Mouse (Mus musculus): ENCODE data around the gene Fmc1. TPM values are rescaled to one million over a fixed set of nuclear protein-coding genes. Genes with fewer than 3 reads are reported as not detected.

The Fmc1 gene
- polyA plus RNA-seq (2011; ENCODE audit: insufficient read length, low read depth, missing spikeins): 10.8 and 15.6 TPM in 2 replicates

DNA sequence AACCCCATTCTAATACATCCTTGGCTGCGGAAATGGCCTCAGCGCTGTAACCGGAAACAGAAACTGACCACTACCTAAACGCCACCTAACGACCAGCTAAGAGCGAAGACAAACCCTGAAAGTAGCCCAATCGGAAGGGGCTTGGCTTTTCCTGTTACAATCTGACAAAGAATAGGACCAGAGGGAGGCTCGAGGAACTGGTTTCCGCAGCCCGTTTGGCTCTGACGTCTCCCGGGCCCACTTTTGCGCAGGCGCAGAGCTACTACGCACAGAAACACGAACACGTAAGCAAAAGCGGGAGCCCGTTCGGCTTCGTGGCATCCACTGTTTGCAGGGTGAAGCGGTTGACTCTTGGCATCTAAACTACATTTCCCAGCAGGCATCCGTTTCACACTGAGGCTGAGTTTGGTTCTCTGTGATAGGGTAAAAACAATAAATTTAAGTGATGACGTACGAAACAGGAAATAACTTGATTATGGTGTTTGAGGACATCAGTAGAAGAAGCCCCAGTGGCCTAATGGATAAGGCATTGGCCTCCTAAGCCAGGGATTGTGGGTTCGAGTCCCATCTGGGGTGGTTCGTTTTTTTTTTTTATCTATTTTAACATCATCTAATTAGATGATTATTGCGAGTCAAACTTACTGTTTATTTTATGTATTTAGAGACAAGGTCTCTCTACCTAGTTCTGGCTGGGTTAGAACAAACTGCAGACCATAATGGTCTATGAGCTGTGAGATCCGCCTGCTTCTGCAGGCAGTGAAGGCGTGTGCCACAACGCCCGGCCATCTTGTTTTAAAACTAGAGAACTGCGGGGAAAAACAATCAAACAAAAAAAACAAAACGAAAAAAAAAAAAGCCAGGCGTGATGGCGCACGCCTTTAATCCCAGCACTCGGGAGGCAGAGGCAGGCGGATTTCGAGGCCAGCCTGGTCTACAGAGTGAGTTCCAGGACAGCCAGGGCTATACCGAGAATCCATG is at the start of gene Fmc1:
TSS of gene Fmc1 (plus strand) at position 75 of the 978 bp plus-strand sequence.
- no peak for TF ChIP-seq CTCF (IDR thresholded peaks at IDR 0.05; ENCODE audit: borderline replicate concordance, insufficient read depth, low read length)
- TF ChIP-seq POLR2A (IDR thresholded peaks at IDR 0.05; ENCODE audit: low read depth, low read length): peak; percentile 71; the same call in 1 of the 2 replicates
- Histone ChIP-seq H3K4me3 (ENCODE audit: insufficient read depth, low read length) (peak within 1 kb of the TSS; percentile 73), H3K27ac (ENCODE audit: insufficient read depth, low read length) (peak within 1 kb of the TSS; percentile 70), H3K4me1 (ENCODE audit: control insufficient read depth, insufficient read depth, low read length) (peaks cover 8% of the 10 kb centered on the region)

DNA sequence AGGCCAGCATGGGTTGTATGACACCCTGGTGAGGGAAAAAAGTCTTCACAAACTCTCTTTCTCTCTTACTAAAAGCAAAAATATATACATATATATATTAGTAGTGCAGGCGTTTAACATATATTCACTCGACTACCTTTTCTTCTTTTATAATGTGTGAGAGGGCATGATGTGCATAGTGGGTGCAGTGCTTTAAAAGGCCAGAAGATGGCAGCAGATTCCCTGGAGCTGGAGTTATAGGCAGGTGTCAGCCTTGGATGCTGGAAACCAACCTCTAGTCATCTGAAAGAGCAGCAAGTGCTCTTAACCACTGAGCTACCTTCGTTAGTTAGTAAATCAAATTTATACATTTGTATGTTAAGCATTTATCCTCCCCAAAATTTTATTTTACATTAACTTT is 40.8 kb upstream of the Fmc1 start:
- TF ChIP-seq POLR2A (IDR thresholded peaks at IDR 0.05; ENCODE audit: low read depth, low read length) (no peak), CTCF (IDR thresholded peaks at IDR 0.05; ENCODE audit: borderline replicate concordance, insufficient read depth, low read length) (peak; percentile 51; the same call in 1 of the 2 replicates)
- no peak overlapping the region for H3K4me3 ChIP-seq (ENCODE audit: insufficient read depth, low read length)
- no peak overlapping the region for H3K27ac ChIP-seq (ENCODE audit: insufficient read depth, low read length)
- no peaks in the 10 kb centered on the region for H3K4me1 ChIP-seq (ENCODE audit: control insufficient read depth, insufficient read depth, low read length)

DNA sequence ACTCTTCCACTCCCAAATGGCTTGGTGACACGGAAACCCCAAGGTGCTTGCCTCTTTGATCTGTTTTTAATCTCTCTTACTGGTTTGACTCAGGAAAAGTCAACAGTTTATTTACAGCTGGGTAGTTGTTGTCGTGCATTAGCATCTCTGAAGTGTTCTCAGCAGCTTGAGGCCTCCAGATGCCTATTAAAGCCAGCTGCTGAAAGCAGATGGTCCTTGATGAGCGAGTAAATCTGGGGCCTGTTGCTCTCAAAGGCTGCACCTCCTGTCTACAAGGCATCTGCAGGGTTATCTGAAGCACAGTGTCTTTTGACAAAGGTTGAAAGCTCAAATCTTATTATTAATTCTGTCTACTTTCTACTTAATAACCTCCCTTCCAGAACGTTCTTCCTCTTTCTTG is 37.7 kb upstream of the Fmc1 start:
- Histone ChIP-seq H3K4me3 (ENCODE audit: insufficient read depth, low read length) (no peak overlapping the region), H3K4me1 (ENCODE audit: control insufficient read depth, insufficient read depth, low read length) (no peaks in the 10 kb centered on the region), H3K27ac (ENCODE audit: insufficient read depth, low read length) (no peak overlapping the region)
- TF ChIP-seq POLR2A (IDR thresholded peaks at IDR 0.05; ENCODE audit: low read depth, low read length) (no peak), CTCF (IDR thresholded peaks at IDR 0.05; ENCODE audit: borderline replicate concordance, insufficient read depth, low read length) (no peak)

DNA sequence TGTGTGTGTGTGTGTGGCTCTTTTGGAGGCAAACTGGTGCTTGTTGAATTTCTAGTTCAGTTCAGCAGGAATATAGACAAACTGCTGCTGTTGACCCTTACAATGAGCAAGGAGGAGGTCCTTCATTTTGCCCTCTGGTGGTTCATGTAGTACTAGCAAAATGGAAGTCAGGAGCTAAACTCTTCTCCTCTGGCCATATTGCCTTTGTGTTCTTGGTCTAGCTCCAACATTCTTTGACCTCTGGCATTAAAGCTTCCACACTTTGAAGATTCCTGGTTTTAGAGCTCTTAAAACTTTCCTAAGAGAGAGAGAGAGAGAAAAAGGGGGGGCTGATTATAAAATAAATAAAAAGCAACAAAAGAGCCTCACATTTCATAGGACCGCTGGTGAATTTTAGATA is 21.2 kb upstream of the Fmc1 start:
- TF ChIP-seq CTCF (IDR thresholded peaks at IDR 0.05; ENCODE audit: borderline replicate concordance, insufficient read depth, low read length) (no peak), POLR2A (IDR thresholded peaks at IDR 0.05; ENCODE audit: low read depth, low read length) (no peak)

DNA sequence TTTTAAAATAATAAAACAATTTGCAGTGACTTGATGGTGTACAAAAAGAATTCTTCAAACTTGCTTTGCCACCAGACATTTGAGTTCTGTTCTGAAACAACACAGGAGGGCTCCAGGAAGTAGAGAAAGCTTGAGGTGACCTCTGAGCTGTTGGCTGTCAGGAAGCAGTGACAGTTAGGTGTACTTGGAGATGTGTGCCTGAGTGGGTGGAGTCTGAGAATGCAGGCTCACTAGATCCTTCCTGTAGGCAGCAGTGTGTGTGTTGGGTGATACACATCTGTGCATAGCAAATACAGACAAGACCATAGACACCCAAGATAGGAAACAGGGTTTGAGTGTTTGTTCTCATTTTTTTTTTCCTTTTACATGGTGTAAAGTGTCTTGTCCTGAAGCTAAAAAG is 20.5 kb upstream of the Fmc1 start:
- Histone ChIP-seq H3K4me3 (ENCODE audit: insufficient read depth, low read length) (no peak overlapping the region), H3K4me1 (ENCODE audit: control insufficient read depth, insufficient read depth, low read length) (no peaks in the 10 kb centered on the region), H3K27ac (ENCODE audit: insufficient read depth, low read length) (no peak overlapping the region)
- TF ChIP-seq CTCF (IDR thresholded peaks at IDR 0.05; ENCODE audit: borderline replicate concordance, insufficient read depth, low read length): no peak
- TF ChIP-seq POLR2A (IDR thresholded peaks at IDR 0.05; ENCODE audit: low read depth, low read length): no peak

More for the DNA sequence above, 21.2 kb upstream of the Fmc1 start:
- Histone ChIP-seq H3K4me3 (ENCODE audit: insufficient read depth, low read length) (no peak overlapping the region), H3K4me1 (ENCODE audit: control insufficient read depth, insufficient read depth, low read length) (no peaks in the 10 kb centered on the region), H3K27ac (ENCODE audit: insufficient read depth, low read length) (no peak overlapping the region)

DNA sequence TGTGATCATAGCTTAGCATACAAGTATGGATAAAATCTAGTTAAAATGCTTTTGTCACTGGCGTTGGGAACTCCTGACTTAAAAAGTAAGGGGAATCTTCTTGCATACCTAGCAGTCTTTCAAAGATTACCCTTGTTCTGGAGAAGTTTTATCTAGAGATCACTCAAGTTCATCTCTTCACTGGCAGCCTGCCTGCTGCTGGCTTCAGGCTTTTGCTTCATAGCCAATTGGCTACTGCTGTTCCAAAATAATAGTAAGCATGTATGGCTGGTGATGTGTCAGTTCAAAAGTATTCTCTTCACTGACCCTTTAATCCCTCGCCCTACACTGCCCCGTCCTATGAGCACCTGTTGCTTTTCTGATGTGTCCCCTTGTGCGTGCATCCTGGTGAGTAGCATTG is 18.1 kb upstream of the Fmc1 start:
- Histone ChIP-seq H3K4me3 (ENCODE audit: insufficient read depth, low read length) (no peak overlapping the region), H3K4me1 (ENCODE audit: control insufficient read depth, insufficient read depth, low read length) (no peaks in the 10 kb centered on the region), H3K27ac (ENCODE audit: insufficient read depth, low read length) (no peak overlapping the region)
- no peak for TF ChIP-seq CTCF (IDR thresholded peaks at IDR 0.05; ENCODE audit: borderline replicate concordance, insufficient read depth, low read length)

DNA sequence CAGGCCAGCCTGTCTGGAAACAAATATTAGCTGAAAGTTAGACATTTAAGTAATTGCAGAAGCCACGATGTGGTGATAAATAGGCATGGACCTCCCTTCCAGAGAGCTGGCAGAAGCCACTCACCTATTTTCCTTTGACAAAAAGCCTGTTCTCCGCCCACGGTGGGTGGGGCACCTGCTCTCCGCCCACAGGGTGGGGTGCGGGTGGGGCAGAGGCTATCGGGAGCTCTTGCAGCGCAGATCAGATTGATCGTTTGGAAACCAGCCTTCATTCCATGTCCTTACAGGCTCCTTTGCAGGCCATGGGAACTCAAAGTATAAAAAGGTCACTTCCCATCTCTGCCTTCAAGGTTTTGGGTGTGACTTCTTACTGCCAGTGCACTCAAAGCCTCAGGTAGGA is 9.5 kb upstream of the Fmc1 start:
- no peak for TF ChIP-seq CTCF (IDR thresholded peaks at IDR 0.05; ENCODE audit: borderline replicate concordance, insufficient read depth, low read length)
- TF ChIP-seq POLR2A (IDR thresholded peaks at IDR 0.05; ENCODE audit: low read depth, low read length): no peak
- no peak overlapping the region for H3K4me3 ChIP-seq (ENCODE audit: insufficient read depth, low read length)
- no peak overlapping the region for H3K27ac ChIP-seq (ENCODE audit: insufficient read depth, low read length)
- no peaks in the 10 kb centered on the region for H3K4me1 ChIP-seq (ENCODE audit: control insufficient read depth, insufficient read depth, low read length)

DNA sequence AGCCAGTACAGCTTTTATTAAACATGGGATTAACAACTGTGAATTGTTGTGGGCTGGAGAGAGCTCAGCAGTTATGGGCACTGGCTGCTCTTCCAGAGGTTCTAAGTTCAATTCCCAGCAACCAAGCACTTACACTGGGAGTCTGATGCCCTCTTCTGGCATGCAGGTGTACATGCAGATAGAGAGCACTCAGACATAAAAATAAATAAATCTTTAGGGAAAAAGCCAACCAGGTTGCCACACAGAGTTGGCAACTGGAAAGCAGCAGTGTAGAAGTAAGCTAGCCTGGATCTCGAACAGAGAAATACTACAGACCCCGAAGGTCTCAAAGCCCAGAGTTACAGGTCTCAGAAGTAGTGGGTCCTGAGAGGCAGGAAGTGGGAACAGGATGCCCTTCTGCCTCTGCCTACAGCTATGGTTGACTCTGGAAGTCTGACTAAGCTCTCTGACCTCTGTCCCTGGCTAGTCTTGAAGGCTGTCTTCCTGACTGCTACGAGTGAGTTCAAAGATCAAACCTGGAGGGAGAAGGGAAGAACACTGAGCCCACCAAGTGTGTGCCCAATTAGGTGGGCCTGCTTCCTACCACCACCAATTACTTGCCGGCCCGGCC is 2.0 kb upstream of the Fmc1 start:
- TF ChIP-seq CTCF (IDR thresholded peaks at IDR 0.05; ENCODE audit: borderline replicate concordance, insufficient read depth, low read length) (no peak), POLR2A (IDR thresholded peaks at IDR 0.05; ENCODE audit: low read depth, low read length) (no peak)
- Histone ChIP-seq H3K4me3 (ENCODE audit: insufficient read depth, low read length) (no peak overlapping the region), H3K27ac (ENCODE audit: insufficient read depth, low read length) (no peak overlapping the region), H3K4me1 (ENCODE audit: control insufficient read depth, insufficient read depth, low read length) (peaks cover 8% of the 10 kb centered on the region)

DNA sequence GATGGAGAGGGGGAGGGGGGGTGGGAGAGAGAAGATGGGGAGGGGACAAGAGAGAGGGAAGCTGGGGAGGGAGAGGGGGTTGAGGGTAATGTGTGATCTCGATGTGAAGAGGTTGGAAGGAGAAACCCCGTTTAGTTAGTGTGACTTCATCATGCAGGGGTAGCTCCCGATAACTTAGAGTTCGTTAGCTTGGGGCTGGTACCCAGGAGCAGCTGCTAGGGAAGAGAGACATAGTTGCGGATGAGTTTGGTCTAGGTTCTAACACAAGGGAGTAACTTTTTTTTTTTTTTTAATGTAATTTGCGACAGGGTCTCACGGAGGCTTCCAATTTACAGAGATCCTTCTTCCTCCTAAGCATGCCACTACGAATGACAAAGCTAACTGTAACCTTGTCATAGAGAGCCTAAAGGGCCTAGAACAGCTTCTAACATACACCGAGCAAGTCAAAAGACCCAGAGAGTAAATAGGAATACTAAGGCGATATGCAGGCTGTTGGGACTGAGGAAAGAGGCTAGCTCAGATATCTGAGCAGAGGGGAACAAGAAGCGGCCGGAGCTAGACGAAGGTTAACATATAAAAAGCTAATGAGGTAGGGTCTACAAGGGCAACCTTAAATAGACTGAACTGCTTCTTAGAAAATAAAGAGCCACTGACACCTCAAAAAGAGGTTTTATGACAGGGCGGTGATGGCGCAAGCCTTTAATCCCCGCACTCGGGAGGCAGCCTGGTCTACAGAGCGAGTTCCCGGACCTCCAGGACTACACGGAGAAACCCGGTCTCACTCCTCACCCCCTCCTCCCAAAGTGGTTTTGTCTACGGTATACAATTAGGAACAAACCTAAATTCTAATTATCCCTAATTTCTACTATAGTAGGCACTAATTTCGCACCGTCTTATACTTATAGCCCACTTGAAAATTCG is 542 bp upstream of the Fmc1 start:
- Histone ChIP-seq H3K4me3 (ENCODE audit: insufficient read depth, low read length) (peak overlapping the region; percentile 73), H3K27ac (ENCODE audit: insufficient read depth, low read length) (peak overlapping the region; percentile 70)
- TF ChIP-seq CTCF (IDR thresholded peaks at IDR 0.05; ENCODE audit: borderline replicate concordance, insufficient read depth, low read length) (no peak), POLR2A (IDR thresholded peaks at IDR 0.05; ENCODE audit: low read depth, low read length) (peak; percentile 20; the same call in 1 of the 2 replicates)

More for the DNA sequence above, 542 bp upstream of the Fmc1 start:
- H3K4me1 ChIP-seq (ENCODE audit: control insufficient read depth, insufficient read depth, low read length): peaks cover 8% of the 10 kb centered on the region
